Mouse (Mus musculus) cerebellum, adult 8-10 months (tissue): ENCODE results near the gene Ddx21.
A peak's percentile ranks its signal among the peaks of the same experiment; 100 is the strongest.

Experiments
- DNase-seq: peaks from one replicate; pipeline ENCODE4 v3.0.0; 2022

Ddx21 gene

DNA sequence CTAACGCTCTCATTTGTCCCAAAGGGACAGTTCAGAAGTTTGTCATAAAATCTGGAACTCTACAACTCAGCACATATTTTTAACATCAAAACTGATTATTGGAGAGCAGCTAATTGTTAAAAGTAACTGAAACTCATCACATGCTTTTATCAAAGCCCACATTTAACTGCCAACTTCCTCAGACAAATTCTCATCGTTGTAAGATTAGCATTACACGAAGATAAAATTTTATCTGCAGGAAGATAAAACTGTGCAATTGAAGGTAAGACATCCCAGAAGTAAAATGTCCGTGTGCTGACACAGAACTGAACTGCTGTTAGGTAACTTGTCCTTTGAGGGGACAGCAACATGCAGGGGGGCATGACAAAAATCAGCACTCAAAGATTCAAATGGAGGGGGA, 33.2 kb downstream of the Ddx21 start:
- no peak for DNase-seq

- no peak for DNase-seq
These were observed 44.3 kb downstream of the Ddx21 start for GRCm38 (mm10) chr10:62557736-62558135.

- DNase-seq, result no peak
These were observed 45.6 kb downstream of the Ddx21 start for GRCm38 (mm10) chr10:62556558-62556901.

DNA sequence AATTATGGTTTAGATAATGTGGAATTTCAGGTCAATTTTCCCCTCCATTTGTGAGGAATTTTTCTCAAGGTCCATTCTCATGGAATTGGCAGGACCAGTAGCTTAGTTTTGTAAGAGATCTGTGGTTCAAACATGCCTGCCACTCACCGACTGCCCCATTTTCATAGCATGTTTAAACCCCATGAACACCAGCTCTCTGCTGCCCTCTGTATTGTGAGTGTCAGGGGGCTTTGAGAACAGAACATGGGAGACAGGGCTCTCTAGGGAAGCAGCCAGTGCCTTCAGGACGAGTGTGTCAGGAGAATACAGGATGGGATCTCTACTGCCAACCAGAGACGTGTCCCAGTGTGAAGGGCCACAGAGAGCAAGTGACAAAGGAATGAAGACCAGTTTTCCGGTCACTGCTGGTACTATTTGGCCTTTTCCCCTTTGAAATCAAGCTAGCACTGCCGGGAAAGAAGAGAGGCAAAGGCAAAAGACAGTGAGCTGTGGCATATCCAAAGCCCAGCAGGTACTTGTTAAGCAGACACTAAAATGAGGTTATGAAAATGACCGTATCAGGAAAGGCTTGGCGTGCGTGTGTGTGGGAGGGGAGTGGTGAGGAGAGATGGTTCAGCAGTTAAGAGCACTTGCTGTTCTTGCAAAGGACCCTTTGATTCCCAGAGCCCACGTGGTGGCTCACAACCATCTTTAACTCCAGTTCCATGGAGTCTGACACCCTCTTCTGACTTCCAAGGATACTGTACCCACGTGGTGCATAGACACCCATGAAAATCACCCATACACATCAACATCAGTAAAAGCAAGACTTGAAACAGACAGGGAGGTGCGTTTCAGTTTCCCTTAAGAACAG, 46.1 kb downstream of the Ddx21 start:
- DNase-seq, result no peak

GRCm38 (mm10) chr10:62553611-62554091, 48.4 kb downstream of the Ddx21 start:
- no peak for DNase-seq

- DNase-seq, result no peak
These were observed 51.2 kb downstream of the Ddx21 start for GRCm38 (mm10) chr10:62550787-62551300.

GRCm38 (mm10) chr10:62549523-62550166, 52.4 kb downstream of the Ddx21 start:
- DNase-seq, result peak; percentile 51

DNA sequence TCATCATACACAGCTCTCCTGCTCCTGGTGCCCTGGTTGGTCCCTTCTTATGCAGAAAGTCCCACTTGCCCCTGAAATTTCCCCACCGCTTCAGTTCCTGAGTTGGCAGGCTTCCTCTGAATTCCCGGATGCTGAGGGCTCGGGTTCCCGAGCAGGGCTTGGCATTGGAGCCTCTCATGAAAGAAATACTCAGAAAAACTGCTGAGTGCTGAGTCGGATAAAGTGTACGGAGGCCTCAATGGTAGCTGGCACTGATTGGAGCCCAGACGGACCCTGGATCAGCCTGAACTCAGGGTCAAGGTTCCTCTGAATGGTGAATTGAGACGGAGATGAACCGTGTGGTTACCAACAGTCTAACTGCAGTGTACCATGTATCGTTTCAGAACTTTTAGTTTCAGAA, 55.6 kb downstream of the Ddx21 start:
- DNase-seq, result no peak

- DNase-seq, result no peak
These were observed 56.3 kb downstream of the Ddx21 start for GRCm38 (mm10) chr10:62545759-62546158.

DNA sequence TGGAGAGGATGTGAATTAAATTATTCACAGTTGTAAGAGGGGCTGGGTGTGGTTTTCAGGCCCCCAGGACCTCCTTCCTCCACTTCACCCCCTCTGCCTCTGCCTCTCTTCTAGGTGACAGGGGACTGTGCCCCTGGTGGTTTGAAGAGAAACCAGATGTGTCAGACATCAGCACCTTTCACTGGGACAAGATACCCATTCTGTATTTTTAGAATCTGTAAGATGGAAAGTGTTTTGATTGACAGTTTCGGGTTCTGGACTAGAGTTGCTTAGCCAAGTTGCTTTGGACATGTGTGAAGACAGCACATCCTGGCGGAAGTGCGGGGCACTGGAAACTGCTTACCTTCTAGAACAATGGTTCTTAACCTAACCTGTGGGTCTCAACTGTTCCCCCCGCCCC, 57.8 kb downstream of the Ddx21 start:
- DNase-seq, result no peak

GRCm38 (mm10) chr10:62543399-62543808, 58.7 kb downstream of the Ddx21 start:
- DNase-seq, result no peak

- DNase-seq, result no peak
These were observed 59.2 kb downstream of the Ddx21 start for GRCm38 (mm10) chr10:62542928-62543327.

GRCm38 (mm10) chr10:62542507-62542906, 59.6 kb downstream of the Ddx21 start:
- no peak for DNase-seq

DNA sequence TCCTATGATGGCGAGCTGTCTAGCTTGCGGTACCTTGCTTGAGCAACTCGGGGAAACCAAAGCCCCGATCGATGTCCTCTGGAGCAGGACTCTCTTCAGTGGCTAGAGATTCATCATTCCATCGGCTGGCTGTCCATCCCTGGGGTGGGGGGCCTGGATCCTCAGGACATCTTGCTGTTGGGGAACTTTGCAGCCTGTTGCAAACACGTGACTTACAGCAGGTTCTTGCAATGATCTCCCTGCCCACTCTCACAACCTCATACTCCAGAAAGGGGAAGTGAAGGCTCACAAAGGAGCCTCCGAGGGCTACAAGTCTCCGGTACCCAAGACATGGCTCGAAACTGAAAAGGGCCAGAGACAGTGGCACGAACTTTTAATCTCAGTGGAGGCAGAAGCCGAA, 60.6 kb downstream of the Ddx21 start:
- no peak for DNase-seq

- DNase-seq, result no peak
These were observed 61.3 kb downstream of the Ddx21 start for GRCm38 (mm10) chr10:62540800-62541199.

DNA sequence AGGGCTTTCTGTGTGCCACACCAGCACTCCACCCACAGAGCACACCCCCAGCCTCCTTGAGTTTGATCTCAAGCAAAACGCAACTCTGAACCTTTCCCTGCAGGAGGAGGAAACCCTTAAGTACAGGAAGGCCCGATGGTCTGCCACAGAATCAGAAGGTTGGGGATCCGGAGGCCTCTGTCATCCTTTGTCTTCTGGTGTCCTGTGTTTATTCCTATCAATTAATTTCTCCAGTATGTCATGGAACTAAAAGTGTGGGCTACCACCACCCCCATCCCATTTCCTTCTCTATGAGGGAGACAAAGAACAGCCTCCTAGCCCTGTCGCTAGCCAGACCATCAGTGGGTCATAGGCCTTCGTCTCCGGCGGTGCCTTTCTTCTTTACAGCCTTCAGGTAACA, 67.6 kb downstream of the Ddx21 start:
- no peak for DNase-seq

GRCm38 (mm10) chr10:62532832-62533231, 69.2 kb downstream of the Ddx21 start:
- DNase-seq, result no peak
